Mouse (Mus musculus): ENCODE measurements around the gene Hist1h1a.
"Not testable (repeated sequence)": the region's sequence is repeated elsewhere in the genome, so short reads cannot be mapped to it uniquely, and the experiment has no call there.

The Hist1h1a gene

DNA sequence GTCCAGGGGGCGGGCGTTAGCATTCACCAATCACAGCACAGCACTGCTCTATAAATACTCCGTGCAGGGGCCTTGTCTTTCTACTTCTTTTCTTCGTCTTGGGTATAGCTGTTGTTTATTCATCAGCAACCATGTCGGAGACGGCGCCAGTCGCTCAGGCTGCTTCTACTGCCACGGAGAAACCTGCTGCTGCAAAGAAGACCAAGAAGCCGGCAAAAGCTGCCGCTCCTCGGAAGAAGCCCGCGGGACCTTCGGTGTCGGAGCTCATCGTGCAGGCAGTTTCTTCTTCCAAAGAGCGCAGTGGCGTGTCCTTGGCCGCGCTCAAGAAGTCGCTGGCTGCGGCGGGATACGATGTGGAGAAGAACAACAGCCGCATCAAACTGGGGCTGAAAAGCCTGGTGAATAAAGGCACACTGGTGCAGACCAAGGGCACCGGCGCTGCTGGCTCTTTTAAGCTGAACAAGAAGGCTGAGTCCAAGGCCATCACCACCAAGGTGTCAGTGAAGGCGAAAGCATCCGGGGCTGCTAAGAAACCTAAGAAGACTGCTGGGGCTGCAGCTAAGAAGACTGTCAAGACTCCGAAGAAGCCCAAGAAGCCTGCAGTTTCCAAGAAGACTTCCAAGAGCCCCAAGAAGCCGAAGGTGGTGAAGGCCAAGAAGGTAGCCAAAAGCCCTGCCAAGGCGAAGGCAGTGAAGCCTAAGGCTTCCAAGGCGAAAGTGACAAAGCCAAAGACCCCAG is at the start of gene Hist1h1a:
Gene Hist1h1a, plus strand, starts transcription at position 81 of the 738 bp plus-strand sequence.
- DNase-seq (ENCODE audit: low spot score in 2 of 2): peak; percentile 65 to 81

GRCm38 (mm10) chr13:23716261-23717042 is 47.0 kb upstream of the Hist1h1a start:
- no peak for DNase-seq (ENCODE audit: low spot score in 2 of 2)

DNA sequence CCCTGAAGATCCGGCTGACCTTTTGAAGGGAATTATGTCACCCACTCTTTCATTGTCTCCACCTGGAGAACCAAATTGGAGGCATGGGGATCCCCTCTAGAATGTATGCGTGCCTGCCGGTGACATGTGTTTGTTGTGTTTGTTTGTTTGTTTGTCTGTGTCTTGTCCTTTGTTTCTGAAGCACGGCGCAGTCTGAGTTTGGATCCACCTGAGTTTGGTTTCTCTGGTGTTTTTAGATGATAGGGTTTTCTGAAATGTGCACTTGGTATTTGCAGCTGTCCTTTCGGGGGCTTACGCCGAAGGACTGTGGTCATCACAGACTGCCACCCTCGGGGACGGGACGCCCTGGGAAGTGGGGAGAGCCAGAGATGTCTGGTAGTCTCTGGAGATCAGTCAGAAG is 46.3 kb upstream of the Hist1h1a start:
- DNase-seq (ENCODE audit: low spot score in 2 of 2): no peak

DNA sequence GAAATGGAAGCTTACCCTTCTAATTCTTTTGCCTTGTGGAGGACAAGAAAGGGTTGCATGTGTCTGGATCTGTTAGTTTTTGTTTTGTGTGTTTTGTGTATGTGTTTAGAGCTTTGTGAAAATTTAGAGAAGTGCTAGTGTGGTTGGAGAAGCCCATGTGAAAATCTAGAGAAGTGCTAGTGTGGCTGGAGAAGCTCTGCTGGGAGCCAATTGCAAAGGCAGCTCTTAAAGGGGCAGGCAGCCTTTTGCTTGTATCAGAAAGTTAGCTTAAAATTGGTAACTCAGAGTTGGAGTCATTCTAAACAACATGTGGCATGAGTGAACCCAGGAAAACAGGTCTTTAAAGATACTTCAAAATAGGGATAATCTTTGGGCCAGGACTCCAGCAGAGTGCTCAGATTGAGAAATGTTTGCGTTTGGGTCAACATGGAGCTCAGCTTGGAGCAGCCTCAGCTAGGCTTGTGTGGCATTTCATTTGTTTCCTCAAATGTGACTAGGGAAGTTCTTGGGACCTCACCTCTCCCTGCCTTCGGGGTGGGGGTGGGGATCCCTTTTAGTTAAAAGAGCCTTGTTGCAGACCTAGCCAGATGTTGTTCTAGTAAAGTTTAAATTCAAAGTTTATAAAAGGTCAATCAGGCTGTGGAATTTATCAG is 45.7 kb upstream of the Hist1h1a start:
- not testable (repeated sequence) for DNase-seq (ENCODE audit: low spot score in 2 of 2)

DNA sequence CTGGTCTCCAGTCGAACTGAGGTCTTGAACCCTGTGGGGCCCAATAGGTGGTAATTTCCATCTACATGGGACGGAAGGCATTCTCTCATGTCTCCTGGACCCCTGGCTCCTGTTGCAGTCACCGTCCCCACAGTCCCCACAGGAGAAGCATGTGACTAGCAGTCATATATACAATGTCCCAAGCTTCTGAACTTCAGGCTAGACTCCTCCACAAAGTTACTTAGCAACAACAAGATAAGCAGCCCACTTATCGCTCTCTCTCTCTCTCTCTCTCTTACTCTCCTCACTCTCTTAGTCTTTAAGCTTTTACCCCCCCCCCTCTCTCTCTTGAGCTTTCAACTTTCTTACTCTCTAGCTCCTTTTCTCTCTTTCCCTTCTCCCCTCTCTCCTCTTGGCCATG is 39.2 kb upstream of the Hist1h1a start:
- no peak for DNase-seq (ENCODE audit: low spot score in 2 of 2)

GRCm38 (mm10) chr13:23725213-23725612 is 38.3 kb upstream of the Hist1h1a start:
- no peak for DNase-seq (ENCODE audit: low spot score in 2 of 2)

DNA sequence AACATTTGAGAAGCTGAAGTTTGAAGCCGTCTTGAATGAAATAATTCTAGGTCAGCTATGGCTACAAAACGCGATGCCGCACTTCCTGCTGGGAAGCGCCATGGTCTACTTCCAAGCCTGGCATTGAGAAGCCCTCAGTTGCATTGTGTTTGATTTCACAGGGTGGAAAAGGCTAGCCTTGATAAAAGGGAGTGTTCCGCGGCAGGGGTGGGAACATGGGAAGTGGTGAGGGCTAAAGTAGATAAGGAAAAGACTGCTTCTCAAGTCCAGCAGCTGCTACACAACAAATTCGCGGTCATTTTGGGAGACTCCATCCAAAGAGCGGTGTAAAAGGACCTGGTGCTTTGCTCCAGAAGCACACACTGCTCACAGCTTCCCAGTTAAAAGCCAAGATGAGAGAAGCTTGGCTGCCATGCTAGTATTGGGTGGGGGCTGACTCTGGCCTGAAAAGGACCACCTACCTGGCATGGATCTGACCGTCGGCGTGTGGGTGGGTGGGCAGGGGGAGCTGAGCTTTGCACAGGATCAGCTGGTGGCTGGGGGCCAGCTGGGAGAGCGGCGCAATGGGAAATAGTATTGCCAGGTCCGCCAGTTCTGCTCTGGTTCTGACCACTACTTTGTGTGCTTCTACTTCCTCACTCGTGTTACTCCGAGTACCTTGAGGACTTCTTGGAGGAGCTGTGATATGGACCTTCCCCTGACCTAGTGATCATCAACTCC is 34.8 kb upstream of the Hist1h1a start:
- no peak for DNase-seq (ENCODE audit: low spot score in 2 of 2)

GRCm38 (mm10) chr13:23729192-23729525 is 34.3 kb upstream of the Hist1h1a start:
- no peak for DNase-seq (ENCODE audit: low spot score in 2 of 2)

- no peak for DNase-seq (ENCODE audit: low spot score in 2 of 2)
Measured at GRCm38 (mm10) chr13:23729706-23730105, 33.8 kb upstream of the Hist1h1a start.

GRCm38 (mm10) chr13:23730479-23730878 is 33.0 kb upstream of the Hist1h1a start:
- peak; percentile 32 to 52 for DNase-seq (ENCODE audit: low spot score in 2 of 2)

- DNase-seq (ENCODE audit: low spot score in 2 of 2): no peak
Measured at GRCm38 (mm10) chr13:23732156-23732804, 31.2 kb upstream of the Hist1h1a start.

GRCm38 (mm10) chr13:23737091-23737490 is 26.4 kb upstream of the Hist1h1a start:
- DNase-seq (ENCODE audit: low spot score in 2 of 2): no peak

- DNase-seq (ENCODE audit: low spot score in 2 of 2): no peak
Measured at GRCm38 (mm10) chr13:23738041-23738440, 25.4 kb upstream of the Hist1h1a start.

DNA sequence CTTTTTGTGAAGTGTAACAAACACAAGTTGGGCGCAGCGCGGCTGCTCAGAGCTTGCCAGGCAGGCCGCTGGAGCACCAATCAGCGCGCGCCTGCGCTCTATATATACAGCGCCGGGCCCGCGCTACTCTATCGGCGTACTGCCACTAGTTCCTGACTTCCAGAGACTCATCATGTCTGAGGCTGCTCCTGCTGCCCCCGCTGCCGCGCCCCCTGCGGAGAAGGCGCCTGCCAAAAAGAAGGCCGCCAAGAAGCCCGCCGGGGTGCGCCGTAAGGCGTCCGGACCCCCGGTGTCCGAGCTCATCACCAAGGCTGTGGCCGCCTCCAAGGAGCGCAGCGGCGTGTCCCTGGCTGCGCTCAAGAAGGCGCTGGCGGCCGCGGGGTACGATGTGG is 24.8 kb upstream of the Hist1h1a start, which contains the start of gene Hist1h1c:
Gene Hist1h1c, plus strand, starts transcription at position 132 of the 392 bp plus-strand sequence.
- DNase-seq (ENCODE audit: low spot score in 2 of 2): peak; percentile 86 to 93

- DNase-seq (ENCODE audit: low spot score in 2 of 2): peak; percentile 86 to 94
Measured at GRCm38 (mm10) chr13:23739069-23739921, 24.2 kb upstream of the Hist1h1a start.

- no peak for DNase-seq (ENCODE audit: low spot score in 2 of 2)
Measured at GRCm38 (mm10) chr13:23739922-23740252, 23.6 kb upstream of the Hist1h1a start.

GRCm38 (mm10) chr13:23740256-23740840 is 23.1 kb upstream of the Hist1h1a start:
- DNase-seq (ENCODE audit: low spot score in 2 of 2): no peak

DNA sequence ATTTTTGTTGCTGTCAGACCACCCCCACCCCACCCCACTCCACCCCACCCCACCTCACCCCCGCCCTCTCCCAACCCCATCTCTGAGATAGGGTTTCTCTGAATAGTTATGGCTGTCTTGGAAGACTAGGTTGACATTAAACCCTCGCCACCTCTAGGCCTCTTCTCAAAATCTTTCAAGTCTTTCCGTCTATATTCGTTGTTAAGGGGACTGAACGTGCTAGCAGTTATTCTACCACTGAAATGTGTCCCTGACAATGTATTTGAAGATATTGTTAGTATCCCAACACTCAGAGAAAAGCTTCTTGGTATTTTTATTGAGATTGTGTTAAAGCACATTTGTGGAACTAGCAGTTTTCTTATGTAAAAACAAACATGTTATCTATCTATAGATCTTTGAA is 22.6 kb upstream of the Hist1h1a start:
- DNase-seq (ENCODE audit: low spot score in 2 of 2): no peak

DNA sequence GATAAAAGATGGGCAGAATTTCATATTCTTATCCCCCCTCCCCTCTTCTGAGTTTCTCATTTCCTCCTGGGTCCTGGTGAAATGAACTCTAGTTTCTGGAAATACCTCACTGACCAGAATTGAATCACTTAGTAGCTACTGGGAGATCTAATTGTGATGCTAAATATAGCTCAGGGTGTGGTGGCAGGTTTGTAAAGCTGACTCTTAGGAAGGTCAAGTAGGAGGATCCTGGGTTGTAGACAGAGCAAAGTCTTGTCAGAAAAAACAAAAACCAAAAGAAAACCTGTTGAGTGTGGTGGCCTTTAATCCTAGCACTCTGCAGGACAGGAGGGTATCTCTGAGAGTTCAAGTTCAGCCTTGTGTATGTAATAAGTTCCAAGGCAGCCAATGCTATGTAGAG is 21.5 kb upstream of the Hist1h1a start:
- no peak for DNase-seq (ENCODE audit: low spot score in 2 of 2)

GRCm38 (mm10) chr13:23743215-23743614 is 20.3 kb upstream of the Hist1h1a start:
- DNase-seq (ENCODE audit: low spot score in 2 of 2): no peak

Measured in urinary bladder, postnatal 36 days (tissue).